Mouse (Mus musculus): ENCODE data around the gene 1700029I15Rik.

The 1700029I15Rik gene

DNA sequence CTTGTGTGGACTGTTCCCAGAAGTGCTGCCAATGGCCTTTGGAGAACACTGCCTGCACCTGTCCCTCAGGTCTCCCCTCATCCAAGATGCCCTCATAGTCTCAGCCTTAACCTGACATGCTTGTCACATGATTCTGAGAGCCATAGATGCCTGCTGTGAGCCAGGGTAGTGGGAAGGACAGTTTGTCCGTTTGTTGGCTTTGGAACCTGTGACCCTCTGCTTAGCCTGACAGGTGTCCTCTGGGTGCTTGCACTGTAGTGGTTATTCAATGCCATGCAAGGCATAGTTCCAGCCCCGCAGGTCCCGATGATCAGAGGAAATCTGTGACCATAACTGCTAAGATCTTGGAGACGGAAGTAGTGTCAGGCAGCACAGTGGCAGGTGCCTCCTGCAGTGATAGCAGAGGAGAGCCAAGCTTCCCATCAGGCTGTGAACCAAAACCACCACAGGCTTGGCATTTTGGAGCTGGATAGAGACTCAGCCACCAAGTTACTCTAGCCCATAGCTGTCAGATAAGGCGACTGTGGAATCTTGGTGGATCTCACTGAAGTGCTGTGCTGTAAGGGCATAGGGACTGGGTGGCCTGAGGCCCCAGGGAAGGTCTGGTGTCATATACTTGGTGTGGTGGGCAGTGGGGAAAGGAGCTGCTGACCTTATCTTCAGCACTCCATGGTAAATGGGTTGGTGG, at the start of gene 1700029I15Rik:
Gene 1700029I15Rik, plus strand, starts transcription at position 638 of the 688 bp plus-strand sequence.
- DNase-seq (ENCODE audit: low spot score in 2 of 2), result no peak

DNA sequence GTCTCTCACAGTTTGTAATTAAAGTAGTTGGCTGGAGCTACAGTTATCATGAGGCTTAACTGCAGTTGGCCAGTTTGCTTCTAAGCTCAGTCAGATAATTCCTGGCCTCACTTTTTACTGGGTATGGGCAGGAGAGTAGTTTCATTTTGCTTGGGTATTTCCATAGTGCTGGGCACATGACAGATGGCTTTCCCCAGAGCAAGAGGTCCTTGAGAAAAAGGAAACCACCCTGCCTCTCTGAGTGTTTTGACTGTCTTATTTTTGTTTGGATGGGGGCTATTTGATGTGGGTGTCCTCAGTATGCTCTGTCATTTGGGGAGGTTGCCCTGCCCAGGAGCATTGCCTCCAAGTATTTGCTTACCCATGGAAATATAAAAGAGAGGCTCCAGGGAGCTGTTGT, 39.9 kb upstream of the 1700029I15Rik start:
- DNase-seq (ENCODE audit: low spot score in 2 of 2), result no peak

DNA sequence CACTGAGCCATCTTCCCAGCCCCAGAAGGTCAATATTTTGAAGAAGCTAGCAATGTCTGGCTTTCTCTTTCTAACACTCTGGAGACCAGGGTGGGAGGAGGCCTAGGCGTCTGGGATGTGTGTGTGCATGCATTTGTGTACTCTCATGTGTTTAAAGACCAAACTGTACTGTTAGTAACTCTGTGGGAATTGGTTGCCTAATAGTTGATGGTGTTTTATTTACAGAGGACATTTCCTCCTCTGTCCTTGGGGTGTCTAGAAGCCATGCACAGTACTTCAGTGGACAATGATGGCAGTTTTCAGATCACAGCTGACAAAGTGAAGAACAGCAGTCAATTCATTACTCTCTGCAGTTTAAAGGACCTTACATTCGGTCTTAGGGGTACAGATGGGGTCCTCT, 35.1 kb upstream of the 1700029I15Rik start:
- DNase-seq (ENCODE audit: low spot score in 2 of 2), result no peak

DNA sequence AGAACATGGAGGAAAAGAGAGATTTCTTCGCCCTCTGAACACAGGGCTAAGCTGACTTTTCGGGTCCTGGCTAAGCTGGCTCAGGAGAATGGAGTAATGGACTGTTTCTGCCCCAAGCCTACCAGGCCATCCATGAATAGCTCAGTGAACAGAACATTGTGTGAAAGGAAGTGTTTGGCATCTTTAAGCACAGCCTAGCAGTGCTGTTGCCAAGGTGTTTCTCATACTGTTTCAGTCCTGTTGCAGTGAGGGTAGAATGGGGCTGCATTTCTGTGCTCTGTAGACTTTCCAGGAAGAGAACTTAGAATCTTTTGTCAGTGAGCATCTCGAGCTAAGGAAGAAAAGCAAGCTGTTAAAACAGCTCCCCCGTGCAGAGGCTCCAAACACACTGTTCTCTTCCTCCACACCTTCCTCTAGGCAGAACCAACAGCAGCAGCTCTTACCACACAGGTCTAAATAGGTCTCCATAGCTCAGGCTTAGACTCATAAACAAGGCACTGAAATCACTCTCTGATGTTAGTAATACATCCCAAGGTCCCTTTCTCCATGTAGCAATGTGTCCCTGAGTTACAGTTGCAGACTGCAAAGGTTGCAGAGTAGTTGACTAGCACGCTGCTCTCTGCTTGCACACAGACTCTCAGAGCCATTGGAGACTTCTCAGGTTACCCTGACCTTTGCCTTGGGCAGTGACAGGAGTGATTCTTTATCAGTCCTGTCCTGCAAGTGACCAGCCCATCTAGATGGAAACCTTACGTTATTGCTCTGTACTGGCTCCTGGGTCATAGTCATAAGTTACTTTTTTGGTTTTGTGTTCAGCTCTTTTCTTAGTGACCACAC, 32.5 kb upstream of the 1700029I15Rik start:
- no peak for DNase-seq (ENCODE audit: low spot score in 2 of 2)

DNA sequence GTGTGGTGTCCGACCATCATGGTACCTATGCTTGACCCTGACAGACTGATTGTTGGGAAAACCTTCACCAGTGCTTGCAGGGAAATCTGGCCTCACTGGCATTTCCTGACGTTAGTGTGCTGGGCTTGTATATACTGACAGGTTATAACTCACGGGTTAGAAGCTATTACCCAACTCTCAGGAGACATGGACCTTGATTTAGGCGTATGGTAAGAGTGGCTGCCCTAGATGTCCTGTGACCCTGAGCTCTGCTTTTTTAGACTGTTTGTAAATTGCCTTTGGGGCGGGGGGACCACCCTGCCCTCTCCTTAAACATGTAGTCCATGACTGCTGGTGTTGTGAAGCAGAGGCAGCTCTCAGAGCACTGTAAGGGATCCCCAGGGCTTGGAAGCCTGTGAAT, 31.7 kb upstream of the 1700029I15Rik start:
- no peak for DNase-seq (ENCODE audit: low spot score in 2 of 2)

DNA sequence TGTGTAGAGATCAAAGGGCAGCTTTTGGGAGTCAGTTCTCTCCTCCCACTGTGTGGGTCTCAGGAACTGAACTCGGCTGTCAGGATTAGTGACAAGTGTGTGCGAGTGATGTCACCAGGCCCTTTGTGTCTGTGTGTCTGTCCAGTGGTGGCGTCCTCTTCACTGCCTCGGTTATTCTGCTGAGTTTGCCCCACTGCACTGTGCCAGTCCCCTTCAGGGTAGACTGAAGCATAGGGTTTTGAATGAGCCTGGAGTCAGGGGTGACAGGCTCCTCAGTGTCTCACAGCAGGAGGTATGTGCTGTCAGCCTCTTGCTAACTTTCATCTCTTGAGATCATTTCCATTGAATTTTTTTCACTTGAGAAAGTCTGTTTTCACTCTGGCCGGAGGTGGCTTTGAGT, 28.9 kb upstream of the 1700029I15Rik start:
- no peak for DNase-seq (ENCODE audit: low spot score in 2 of 2)

DNA sequence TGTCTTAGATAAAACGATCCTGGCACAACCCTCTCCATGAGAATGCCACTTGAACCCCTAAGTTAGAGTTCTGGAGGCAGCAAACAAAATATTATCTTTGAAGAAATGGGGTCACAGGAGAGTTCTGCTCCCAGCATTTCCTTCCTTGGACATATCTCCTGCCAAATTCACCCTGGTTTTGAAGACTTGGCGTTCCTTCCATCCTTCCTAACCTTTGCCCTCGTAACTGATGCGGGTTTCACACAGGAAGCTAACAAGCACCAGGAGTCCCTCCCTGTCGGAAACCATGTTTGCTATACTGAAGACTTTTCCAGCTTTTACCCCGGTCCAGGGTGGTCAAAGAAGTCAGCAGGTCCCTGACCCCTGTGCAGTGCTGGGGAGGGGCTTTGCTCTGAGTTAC, 28.1 kb upstream of the 1700029I15Rik start:
- no peak for DNase-seq (ENCODE audit: low spot score in 2 of 2)

DNA sequence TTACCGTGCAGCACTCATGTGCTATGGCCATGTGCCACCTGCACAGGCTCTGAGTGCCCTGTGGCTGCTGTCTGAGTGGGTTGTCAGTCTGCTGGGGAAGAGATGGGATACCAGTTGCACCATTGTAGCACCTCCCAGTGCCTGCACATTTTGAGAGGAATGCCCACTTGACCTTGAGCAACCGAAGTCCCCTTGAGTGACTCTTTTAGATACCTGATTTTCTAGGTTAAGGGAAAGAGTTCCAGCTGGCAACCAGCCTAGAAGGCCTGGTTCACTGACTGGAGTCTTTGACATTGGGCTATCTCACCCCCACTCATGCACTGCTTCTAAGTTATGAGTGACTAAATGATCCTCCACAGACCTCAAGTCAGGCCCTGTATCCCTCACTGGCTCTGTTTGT, 23.0 kb upstream of the 1700029I15Rik start:
- DNase-seq (ENCODE audit: low spot score in 2 of 2), result no peak

DNA sequence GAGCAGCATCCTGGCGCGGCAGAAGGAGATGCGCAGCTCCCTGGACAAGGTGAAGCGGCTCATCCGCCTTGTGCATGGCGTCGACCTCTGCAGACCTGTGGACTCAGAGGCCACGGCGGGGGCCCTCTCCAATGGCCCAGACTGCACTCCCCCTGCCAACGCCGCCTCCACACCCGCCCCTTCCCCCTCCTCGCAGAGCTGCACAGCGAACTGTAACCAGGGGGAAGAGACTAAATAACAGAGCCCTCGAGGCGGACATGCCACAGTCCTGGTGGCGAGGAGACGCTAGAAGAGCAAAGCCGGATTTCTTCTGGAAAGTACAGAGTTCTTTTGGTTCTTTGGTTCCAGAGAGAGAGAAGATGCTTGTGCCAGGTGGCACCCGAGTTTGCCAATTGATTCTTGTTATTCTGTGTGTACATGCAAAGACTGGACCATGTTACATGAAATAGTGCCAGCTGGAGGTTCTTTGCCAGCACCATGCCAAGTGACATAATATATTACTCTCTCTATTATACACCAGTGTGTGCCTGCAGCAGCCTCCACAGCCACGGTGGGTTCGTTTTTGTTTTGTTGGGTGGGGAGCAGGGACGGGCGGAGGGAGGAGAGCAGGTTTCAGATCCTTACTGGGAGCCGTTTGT, 22.0 kb upstream of the 1700029I15Rik start:
- no peak for DNase-seq (ENCODE audit: low spot score in 2 of 2)

DNA sequence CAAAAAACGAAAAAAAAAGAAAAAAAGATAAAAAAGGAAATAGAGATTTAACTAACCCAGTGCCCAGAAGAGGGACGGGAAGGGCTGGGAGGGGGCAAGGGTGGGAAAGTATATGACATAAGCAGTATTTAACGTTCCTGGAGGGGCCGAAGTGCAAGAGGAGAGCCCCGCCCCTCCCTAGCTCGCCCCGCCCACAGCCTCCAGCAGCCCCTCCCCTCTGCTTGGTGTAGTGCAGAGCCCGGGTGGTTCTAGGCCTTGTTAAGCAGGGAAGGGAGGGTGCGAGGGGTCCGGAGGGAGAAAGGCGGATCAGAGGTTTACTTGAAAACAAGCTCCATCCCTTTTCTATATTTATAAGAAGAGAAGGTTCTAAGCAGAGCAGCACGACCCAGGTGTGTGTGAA, 21.4 kb upstream of the 1700029I15Rik start:
- no peak for DNase-seq (ENCODE audit: low spot score in 2 of 2)

DNA sequence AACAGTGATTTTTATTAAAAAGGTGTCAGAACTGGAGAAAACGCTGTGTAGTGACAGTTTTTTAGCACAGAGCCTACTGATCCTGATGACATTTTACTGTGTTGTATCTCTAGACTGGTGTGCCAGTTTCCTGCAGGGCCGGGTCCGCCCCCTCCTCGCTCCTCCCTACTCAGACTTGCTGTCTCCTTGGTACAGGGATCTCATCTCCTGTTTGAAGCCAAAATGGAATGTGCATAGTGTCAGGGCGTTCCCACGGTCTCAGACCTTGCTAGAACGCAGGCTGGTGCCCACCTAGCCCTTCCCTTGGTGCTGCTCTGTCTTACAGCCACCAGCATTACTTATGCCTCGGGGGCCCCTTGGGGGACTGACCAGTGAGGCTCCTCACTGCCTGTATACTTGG, 20.5 kb upstream of the 1700029I15Rik start:
- DNase-seq (ENCODE audit: low spot score in 2 of 2), result no peak

DNA sequence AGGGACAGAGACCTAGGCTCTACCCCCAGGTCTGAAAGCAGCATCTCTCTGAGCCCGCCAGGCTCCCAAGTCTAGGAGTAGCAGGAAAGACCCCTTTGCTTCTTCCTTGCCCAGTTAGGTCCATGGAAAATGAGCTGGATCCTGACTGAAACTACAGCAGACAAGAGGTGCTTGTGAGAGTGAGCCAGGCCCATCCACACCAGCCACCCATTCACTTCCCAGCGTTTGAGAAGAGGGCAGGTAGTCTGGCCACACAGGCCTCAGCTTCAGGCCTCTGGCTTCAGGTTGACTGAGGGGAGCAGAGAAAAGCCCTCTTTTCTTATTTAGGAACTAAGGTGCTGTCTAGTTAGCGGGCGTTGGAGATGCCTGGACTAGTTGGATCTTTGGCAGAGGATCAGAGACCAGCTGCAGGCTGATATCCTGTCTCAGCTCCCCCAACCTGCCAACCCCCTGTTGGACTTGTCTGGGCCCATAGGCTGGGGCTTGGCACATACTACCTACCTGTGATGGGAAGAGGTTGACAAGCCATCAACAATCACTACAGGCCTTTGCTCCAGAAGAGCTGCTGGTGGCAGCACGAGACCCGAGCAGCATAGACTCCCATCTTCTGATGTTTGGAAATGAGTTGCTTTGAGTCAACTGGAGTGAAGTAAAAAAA, 19.6 kb upstream of the 1700029I15Rik start:
- no peak for DNase-seq (ENCODE audit: low spot score in 2 of 2)

DNA sequence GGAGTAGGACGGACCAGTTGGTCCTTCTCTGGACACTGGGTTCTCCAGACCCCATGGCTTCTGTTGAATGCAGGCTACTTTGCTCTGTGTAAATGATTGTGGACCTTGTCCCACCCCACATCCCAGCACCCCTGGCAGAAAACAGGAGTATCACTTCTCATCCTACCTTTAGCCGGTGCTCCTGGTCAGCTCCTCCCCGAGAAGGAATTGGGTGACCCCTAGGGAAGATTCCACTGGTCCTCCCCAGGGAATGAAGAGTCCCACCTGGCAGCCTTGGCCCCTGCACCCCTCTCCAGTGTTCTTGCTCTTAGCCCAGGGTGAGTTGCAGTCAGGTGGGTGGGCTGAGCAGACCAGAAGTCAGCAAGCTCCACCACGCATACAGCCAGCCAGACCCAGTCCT, 18.3 kb upstream of the 1700029I15Rik start:
- DNase-seq (ENCODE audit: low spot score in 2 of 2), result no peak

DNA sequence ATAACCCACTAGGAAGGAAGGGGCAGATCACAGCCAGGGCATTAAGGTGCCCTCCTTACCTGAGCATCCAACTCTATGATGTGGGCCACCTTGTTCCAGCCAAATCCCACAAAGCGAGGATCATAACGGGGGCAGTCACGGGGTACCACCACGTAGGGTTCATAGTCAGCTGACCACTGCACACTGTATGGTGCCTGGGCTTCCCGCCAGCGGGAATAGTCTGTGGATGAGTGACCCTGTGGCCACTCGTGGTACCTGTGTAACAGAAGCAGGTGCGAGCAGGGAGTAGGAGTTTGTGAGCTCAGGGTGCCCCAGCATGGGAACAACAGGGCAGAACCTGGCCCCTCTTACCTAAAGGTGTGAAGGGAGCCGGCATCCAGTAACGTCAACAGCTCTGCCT, 16.8 kb upstream of the 1700029I15Rik start:
- no peak for DNase-seq (ENCODE audit: low spot score in 2 of 2)

DNA sequence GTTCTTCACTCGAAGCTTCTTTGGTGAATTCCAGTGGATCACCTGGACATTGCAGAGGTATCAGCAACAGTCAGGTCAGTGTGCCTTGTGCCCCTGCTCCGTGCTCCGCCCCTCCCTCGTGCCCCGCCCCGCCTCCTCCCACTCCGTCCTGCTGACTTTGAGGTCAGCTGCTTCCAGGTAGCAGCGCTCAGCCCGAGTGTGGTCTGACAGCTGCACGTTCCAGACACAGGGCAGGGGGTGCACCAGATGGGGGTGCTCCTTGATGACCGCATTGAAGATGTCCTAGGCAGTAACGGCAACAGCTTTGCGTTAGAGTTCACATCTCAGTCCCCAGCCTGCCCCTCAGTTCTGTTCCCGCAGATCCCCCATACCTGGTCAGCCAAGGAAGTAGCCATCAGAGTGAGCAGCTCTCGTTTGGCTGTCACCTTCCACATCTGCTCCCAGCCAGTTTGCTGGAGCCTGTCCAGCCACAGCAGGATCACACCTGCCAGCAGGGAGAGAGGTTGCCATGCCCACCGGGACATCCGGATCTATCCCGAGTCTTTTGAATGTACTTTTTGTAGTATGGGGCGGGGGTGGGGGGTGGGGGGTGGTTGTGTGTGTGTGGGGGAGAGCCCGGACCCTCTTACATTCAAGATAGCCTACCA, 14.8 kb upstream of the 1700029I15Rik start:
- no peak for DNase-seq (ENCODE audit: low spot score in 2 of 2)

DNA sequence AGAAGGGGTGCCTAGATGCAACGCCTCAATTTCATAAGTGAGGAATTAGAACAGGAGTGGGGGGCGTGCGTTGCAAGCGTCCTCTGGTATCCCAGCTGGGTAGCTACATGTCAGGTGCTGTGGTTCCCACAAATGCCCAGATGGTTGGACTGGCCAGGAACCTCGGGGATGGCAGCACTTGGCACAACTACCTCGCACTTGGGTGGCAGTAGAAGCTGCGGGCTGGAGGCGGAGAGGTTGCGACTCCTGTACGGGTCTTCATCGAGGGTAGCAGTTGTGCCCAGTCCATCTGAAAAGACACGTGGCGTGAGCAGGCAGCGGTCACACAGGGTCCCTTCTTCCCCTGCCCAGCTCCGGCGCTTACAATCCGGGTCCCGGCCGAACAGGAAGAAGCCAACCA, 12.0 kb upstream of the 1700029I15Rik start:
- DNase-seq (ENCODE audit: low spot score in 2 of 2), result no peak

DNA sequence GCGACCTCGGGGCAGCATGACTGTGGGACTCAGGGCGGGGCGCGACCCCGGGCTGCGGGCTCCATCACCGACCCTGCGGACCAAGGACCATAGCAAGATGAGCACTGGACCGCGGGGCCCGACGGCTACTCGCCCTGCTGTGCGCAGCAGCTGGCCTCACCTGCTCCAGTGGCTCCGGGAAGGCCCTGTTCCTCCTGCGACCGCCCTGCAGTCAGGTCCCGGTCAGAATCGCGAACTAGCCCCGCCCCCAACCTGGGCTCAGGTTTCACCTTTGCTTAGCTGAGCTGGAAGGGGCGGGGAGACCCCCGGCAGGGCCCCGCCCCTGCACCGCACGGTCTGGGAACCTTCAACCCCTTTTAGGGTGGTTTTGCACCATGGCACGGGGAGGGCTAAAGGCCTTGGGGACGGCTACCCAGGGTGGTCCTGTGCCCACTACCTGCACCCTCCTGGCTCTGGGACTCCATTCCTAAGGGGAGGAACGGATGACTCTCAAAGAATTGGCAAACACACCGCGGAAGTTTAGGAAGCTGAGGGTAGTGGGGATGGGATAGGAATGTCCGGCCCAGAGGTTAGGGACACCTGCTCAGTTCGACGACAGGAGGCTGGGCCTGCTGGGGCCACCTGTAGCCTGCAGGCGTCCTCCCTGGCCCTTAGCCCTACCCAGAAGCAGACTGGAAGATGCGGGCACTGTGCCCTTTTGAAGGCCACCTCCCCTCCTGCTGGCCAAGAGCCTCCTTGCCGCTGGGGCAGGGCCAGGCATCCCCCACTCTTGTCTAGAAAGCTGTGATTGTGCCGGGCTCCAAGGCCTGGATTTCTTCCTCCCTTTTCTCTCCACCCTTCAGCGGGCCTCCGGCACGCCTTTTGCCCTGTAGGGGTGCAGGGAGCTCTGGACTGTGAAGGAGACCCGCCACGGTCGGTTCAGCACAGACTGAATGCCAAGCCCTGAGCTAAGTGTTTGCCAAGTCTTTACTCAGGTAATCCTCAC, 11.2 kb upstream of the 1700029I15Rik start:
- no peak for DNase-seq (ENCODE audit: low spot score in 2 of 2)

DNA sequence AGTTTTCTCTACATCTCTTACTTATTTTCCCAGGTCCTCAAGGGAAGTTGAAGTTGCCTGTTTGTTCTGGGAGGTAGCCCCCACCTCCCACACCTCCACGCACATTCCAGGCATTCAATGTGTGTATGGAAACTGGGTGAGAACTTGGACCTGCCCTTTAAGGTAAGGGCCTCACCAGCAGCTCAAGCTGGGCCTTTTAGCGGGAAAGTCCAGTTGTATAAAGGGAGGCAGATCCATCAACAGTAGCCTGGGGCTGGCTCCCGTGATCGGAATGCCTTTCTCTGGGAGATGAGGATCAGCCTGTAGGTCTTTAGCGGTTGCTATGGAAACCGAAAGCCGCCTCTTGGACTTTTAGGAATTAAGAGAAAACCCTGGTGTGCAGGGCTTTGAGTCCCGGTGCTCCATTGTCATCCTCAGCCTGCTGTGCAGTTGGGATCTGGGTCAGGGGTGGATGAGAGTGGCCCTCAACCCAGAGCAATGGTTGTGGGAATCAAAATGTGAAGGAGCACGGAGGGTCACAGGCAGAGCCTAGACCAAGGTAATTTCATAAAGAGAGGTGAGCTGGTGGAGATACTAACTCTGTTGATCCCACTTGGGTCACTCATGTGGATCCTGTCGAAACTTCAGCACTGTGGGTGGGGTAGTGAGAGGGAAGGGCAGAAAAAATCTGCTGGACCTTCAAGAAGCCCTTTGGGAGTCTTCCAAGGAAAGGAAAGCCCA, 10.2 kb upstream of the 1700029I15Rik start:
- DNase-seq (ENCODE audit: low spot score in 2 of 2), result no peak

DNA sequence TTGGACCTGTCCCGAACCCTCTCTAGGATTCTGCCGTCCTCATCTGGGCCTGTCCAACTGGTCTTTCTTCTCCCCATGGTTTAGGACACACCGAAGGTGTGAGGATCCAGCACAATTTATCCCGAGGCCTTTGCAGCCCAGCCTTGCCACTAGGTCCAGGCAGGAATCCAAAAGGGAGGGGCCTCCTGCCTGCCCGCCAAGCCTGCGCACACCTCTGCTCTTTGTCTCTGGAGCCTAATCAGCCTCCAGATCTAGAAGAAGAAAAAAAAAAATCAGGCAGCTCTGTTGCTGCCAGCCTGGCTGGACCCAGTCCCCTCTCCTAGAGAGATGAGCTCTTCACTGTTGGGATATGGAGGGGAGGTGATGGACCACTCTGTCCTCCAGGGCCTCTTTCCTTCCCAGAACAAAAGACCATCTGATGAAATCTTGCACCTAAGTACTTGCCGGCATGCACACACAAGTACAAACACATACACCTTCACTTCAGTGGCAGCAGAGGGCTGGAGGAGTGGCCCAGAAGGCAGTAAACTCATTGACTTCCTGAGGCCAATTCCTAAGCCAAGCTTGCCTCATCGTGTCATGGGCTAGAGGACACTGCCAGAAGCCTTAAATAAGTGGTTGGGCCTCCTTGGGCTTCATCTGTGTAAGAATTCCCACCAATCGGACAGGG, 9.4 kb upstream of the 1700029I15Rik start:
- no peak for DNase-seq (ENCODE audit: low spot score in 2 of 2)
